Mouse (Mus musculus): ENCODE measurements around the gene Cyth1. TPM values are rescaled to one million over a fixed set of nuclear protein-coding genes. Genes with fewer than 3 reads are reported as not detected.
A peak's percentile ranks its signal among the peaks of the same experiment; 100 is the strongest.

Cyth1 gene
- polyA plus RNA-seq, 1 experiment = not detected

DNA sequence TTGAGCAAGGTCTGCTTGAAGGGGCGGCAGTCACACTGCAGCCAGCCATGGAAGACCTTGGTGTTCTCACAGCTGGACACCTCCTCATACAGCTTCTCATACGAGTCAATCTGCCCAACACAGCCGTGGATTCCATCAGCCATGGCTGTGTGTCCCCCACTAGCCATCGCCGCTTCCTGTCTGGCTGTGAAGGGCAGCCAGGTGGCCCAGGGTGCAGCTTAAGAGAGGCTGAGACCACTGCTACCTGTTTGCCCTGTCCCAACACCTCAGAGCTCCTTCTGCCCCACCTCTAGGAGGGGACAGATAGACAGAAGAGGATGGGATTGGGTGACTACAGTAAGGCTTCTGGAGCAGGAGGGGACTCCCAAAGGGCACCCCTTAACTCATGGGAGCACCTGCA is 145.0 kb downstream of the Cyth1 start:
- Histone ChIP-seq H3K4me3 (ENCODE audit: insufficient read depth, low read depth, low read length) (no peak overlapping the region), H3K4me1 (ENCODE audit: control insufficient read depth, insufficient read depth, low read length) (peaks cover 3% of the 10 kb centered on the region; the same call in 1 of the 2 replicates), H3K27ac (ENCODE audit: insufficient read depth, low read depth, low read length) (no peak overlapping the region)
- TF ChIP-seq POLR2A (IDR thresholded peaks at IDR 0.05; ENCODE audit: insufficient read depth, low read depth, low read length) (no peak), CTCF (IDR thresholded peaks at IDR 0.05; ENCODE audit: insufficient read depth, low read depth, low read length) (no peak)
- 91% methylated on average over 5 of the region's 5 CpGs for WGBS

GRCm38 (mm10) chr11:118102838-118103237 is 145.6 kb downstream of the Cyth1 start:
- H3K27ac ChIP-seq (ENCODE audit: insufficient read depth, low read depth, low read length) = no peak overlapping the region
- H3K4me3 ChIP-seq (ENCODE audit: insufficient read depth, low read depth, low read length) = no peak overlapping the region
- TF ChIP-seq POLR2A (IDR thresholded peaks at IDR 0.05; ENCODE audit: insufficient read depth, low read depth, low read length) (no peak), CTCF (IDR thresholded peaks at IDR 0.05; ENCODE audit: insufficient read depth, low read depth, low read length) (peak; percentile 99)
- whole genome bisulfite sequencing = 63% methylated on average over 3 of the region's 3 CpGs
- H3K4me1 ChIP-seq (ENCODE audit: control insufficient read depth, insufficient read depth, low read length) = peaks cover 3% of the 10 kb centered on the region; the same call in 1 of the 2 replicates

GRCm38 (mm10) chr11:118101133-118101532 is 147.3 kb downstream of the Cyth1 start:
- TF ChIP-seq POLR2A (IDR thresholded peaks at IDR 0.05; ENCODE audit: insufficient read depth, low read depth, low read length) (no peak), CTCF (IDR thresholded peaks at IDR 0.05; ENCODE audit: insufficient read depth, low read depth, low read length) (no peak)
- Histone ChIP-seq H3K4me1 (ENCODE audit: control insufficient read depth, insufficient read depth, low read length) (peaks cover 3% of the 10 kb centered on the region; the same call in 1 of the 2 replicates), H3K27ac (ENCODE audit: insufficient read depth, low read depth, low read length) (no peak overlapping the region), H3K4me3 (ENCODE audit: insufficient read depth, low read depth, low read length) (no peak overlapping the region)
- 57% methylated on average over 9 of the region's 9 CpGs for WGBS

- 67% methylated on average over 2 of the region's 2 CpGs for WGBS
- Histone ChIP-seq H3K4me1 (ENCODE audit: control insufficient read depth, insufficient read depth, low read length) (no peaks in the 10 kb centered on the region; the same call in 1 of the 2 replicates), H3K4me3 (ENCODE audit: insufficient read depth, low read depth, low read length) (no peak overlapping the region), H3K27ac (ENCODE audit: insufficient read depth, low read depth, low read length) (no peak overlapping the region)
- TF ChIP-seq POLR2A (IDR thresholded peaks at IDR 0.05; ENCODE audit: insufficient read depth, low read depth, low read length) (no peak), CTCF (IDR thresholded peaks at IDR 0.05; ENCODE audit: insufficient read depth, low read depth, low read length) (no peak)
Measured at GRCm38 (mm10) chr11:118096736-118097135, 151.7 kb downstream of the Cyth1 start.

- TF ChIP-seq POLR2A (IDR thresholded peaks at IDR 0.05; ENCODE audit: insufficient read depth, low read depth, low read length) (no peak), CTCF (IDR thresholded peaks at IDR 0.05; ENCODE audit: insufficient read depth, low read depth, low read length) (no peak)
- WGBS = 89% methylated on average over 9 of the region's 9 CpGs
- H3K27ac ChIP-seq (ENCODE audit: insufficient read depth, low read depth, low read length) = no peak overlapping the region
- no peaks in the 10 kb centered on the region for H3K4me1 ChIP-seq (ENCODE audit: control insufficient read depth, insufficient read depth, low read length)
- H3K4me3 ChIP-seq (ENCODE audit: insufficient read depth, low read depth, low read length) = no peak overlapping the region
Measured at GRCm38 (mm10) chr11:118095004-118095403, 153.4 kb downstream of the Cyth1 start.

DNA sequence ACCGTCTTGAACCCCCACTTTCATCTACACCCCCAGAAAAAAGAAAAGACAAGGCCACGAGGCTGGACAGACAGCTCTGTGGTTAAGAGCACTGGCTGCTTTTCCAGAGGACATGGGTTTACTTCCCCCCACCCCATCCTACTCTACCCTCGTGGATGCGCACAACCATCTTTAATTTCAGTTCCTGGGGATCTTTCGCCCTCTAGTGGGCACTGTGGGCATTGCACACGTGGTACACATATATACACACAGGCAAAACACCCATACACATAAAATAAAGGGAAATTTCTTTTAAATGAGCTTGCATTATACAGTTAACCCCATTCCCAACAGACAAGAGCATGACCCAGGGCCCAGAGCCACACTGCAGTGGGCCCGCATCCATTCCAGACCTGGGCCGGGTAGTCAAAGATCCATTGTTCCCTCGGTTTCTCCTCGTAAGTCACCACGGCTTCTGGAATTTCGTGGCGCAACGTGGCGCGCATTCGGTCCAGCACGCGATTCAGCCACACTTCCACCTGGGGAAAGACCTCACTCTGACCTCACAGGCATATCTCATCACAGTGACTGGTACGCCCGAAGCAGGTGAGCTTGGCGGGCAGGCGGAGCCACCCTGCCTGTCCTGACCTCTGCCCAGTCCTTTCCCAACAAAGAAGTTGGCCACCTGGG is 157.3 kb downstream of the Cyth1 start:
- 88% methylated on average over 23 of the region's 23 CpGs for WGBS
- H3K4me3 ChIP-seq (ENCODE audit: insufficient read depth, low read depth, low read length) = no peak overlapping the region
- H3K4me1 ChIP-seq (ENCODE audit: control insufficient read depth, insufficient read depth, low read length) = no peaks in the 10 kb centered on the region
- no peak overlapping the region for H3K27ac ChIP-seq (ENCODE audit: insufficient read depth, low read depth, low read length)
- TF ChIP-seq CTCF (IDR thresholded peaks at IDR 0.05; ENCODE audit: insufficient read depth, low read depth, low read length) = no peak
- TF ChIP-seq POLR2A (IDR thresholded peaks at IDR 0.05; ENCODE audit: insufficient read depth, low read depth, low read length) = no peak

- 82% methylated on average over 19 of the region's 19 CpGs for WGBS
- no peak overlapping the region for H3K4me3 ChIP-seq (ENCODE audit: insufficient read depth, low read depth, low read length)
- TF ChIP-seq CTCF (IDR thresholded peaks at IDR 0.05; ENCODE audit: insufficient read depth, low read depth, low read length) = no peak
- TF ChIP-seq POLR2A (IDR thresholded peaks at IDR 0.05; ENCODE audit: insufficient read depth, low read depth, low read length) = no peak
- H3K4me1 ChIP-seq (ENCODE audit: control insufficient read depth, insufficient read depth, low read length) = no peaks in the 10 kb centered on the region
- no peak overlapping the region for H3K27ac ChIP-seq (ENCODE audit: insufficient read depth, low read depth, low read length)
Measured at GRCm38 (mm10) chr11:118088896-118089295, 159.5 kb downstream of the Cyth1 start.

DNA sequence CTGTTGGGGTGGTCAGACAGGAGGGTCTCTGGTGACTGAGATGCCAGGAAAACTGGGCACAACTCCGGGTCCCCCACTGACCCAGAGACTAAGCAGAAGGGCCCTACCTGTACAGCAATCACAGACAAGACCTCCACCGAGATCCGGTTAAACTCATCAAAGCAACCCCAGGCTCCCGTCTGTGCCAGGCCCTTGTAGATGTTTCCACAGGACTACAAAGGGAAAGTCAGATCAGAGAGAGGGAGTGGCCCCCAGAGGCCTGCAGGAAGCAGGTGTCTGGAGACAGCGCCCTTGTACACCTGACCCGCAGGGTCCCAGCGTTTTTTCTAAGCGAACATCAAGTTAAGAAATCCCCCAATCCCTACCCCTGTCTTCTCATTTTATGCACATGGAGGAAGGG is 162.4 kb downstream of the Cyth1 start:
- 88% methylated on average over 8 of the region's 8 CpGs for WGBS
- Histone ChIP-seq H3K4me3 (ENCODE audit: insufficient read depth, low read depth, low read length) (no peak overlapping the region), H3K27ac (ENCODE audit: insufficient read depth, low read depth, low read length) (no peak overlapping the region), H3K4me1 (ENCODE audit: control insufficient read depth, insufficient read depth, low read length) (no peaks in the 10 kb centered on the region)
- TF ChIP-seq POLR2A (IDR thresholded peaks at IDR 0.05; ENCODE audit: insufficient read depth, low read depth, low read length) (no peak), CTCF (IDR thresholded peaks at IDR 0.05; ENCODE audit: insufficient read depth, low read depth, low read length) (no peak)

DNA sequence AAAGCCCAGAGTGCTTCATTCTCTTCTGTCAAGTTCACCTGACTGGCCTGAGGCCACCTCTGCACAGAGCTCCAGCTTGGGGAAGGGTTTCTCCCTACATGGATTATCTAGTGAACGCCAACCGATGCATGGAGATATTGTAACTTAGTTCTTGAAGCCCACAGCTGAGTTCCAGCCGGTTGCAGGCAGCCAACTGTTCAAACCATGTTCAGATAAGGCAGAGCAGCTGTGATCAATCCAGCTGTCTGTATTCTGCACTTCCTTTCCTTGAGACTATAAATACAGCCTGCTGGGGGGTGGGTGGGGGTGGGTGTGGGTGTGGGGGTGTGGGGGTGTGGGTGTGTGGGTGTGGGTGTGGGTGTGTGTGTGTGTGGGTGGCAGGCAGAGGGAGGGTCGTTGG is 163.2 kb downstream of the Cyth1 start:
- Histone ChIP-seq H3K4me3 (ENCODE audit: insufficient read depth, low read depth, low read length) (no peak overlapping the region), H3K4me1 (ENCODE audit: control insufficient read depth, insufficient read depth, low read length) (peaks cover 3% of the 10 kb centered on the region), H3K27ac (ENCODE audit: insufficient read depth, low read depth, low read length) (no peak overlapping the region)
- 50% methylated on average over 4 of the region's 4 CpGs for WGBS
- TF ChIP-seq POLR2A (IDR thresholded peaks at IDR 0.05; ENCODE audit: insufficient read depth, low read depth, low read length) (no peak), CTCF (IDR thresholded peaks at IDR 0.05; ENCODE audit: insufficient read depth, low read depth, low read length) (no peak)

Data from olfactory bulb, adult 2 months (tissue).